Mouse (Mus musculus) cortical plate, adult 2 months (tissue): ENCODE results near the gene Usp49.

Experiments
- CTCF ChIP-seq: fragments of 200-500 bp; IDR thresholded peaks from 2 replicates; pipeline ENCODE4 v1.5.1; 2011; ENCODE audit warnings: mild to moderate bottlenecking, control low read depth, low read length; ENCODE audit not compliant: insufficient read depth; ENCODE audit errors: extremely low read depth
- POLR2A ChIP-seq: fragments of 200-500 bp; IDR thresholded peaks from 2 replicates; pipeline ENCODE4 v1.6.1; 2011; ENCODE audit warnings: mild to moderate bottlenecking, low read length, control low read depth; ENCODE audit not compliant: insufficient read depth; ENCODE audit errors: extremely low read depth

DNA sequence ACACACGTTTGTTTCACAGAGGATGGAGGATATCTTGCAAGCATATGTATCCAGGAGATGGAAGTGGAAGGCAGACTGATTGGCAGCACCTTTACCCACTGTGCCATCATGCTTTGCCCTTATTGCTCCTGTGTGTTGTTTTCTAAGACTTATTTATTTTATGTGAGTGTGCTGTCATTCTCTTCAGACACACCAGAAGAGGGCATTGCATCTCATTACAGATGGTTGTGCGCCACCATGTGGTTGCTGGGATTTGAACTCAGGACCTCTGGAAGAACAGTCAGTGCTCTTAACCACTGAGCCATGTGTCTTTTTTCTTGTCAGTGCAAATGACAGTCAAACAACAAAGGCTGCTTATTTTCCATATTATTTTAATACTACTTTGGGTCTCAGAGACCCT, 2.7 kb upstream of the Usp49 start:
- TF ChIP-seq POLR2A (no peak), CTCF (no peak)
